Mouse (Mus musculus) embryonic facial prominence, embryonic 14.5 days (tissue): ENCODE measurements around the gene Plac1. TPM values are rescaled to one million over a fixed set of nuclear protein-coding genes. Genes with fewer than 3 reads are reported as not detected.

Source experiments
- ATAC-seq: fragments of 200-750 bp; cut with Nextera tagmentation; 2 replicates; pipeline ENCODE4 v1.8.0; 2017; ENCODE audit warnings: low read depth, moderate number of reproducible peaks, moderate TSS enrichment
- DNase-seq: peaks from one replicate; pipeline ENCODE4 v3.0.0-alpha.2; 2015; ENCODE audit warnings: low spot score
- H3K27ac ChIP-seq: fragments of 300-500 bp; sonication (generic); replicated peaks from 2 replicates; pipeline ENCODE4 v1.5.1; 2014; ENCODE audit warnings: low read depth, mild to moderate bottlenecking, low read length, moderate library complexity
- H3K27me3 ChIP-seq: fragments of 300-500 bp; sonication (generic); replicated peaks from 2 replicates; pipeline ENCODE4 v1.6.1; 2014; ENCODE audit warnings: low read length; ENCODE audit not compliant: control insufficient read depth, insufficient read depth
- H3K36me3 ChIP-seq: fragments of 300-500 bp; sonication (generic); 2 replicates; pipeline ENCODE4 v1.6.1; 2014; ENCODE audit warnings: low read length, mixed read lengths; ENCODE audit not compliant: control insufficient read depth, insufficient read depth
- H3K4me1 ChIP-seq: fragments of 300-500 bp; sonication (generic); 2 replicates; pipeline ENCODE4 v1.6.1; 2014; ENCODE audit warnings: antibody characterized with exemption, low read length; ENCODE audit not compliant: control insufficient read depth, insufficient read depth
- H3K4me2 ChIP-seq: fragments of 300-500 bp; sonication (generic); 2 replicates; pipeline ENCODE4 v1.6.1; 2014; ENCODE audit warnings: low read depth, mild to moderate bottlenecking, low read length, moderate library complexity, mixed read lengths
- H3K4me3 ChIP-seq: fragments of 300-500 bp; sonication (generic); 2 replicates; pipeline ENCODE4 v1.5.1; 2014; ENCODE audit warnings: low read depth, mild to moderate bottlenecking, low read length
- H3K9ac ChIP-seq: fragments of 300-500 bp; sonication (generic); 2 replicates; pipeline ENCODE4 v1.6.1; 2014; ENCODE audit warnings: low read depth, mild to moderate bottlenecking, low read length, moderate library complexity, mixed read lengths
- H3K9me3 ChIP-seq: fragments of 300-500 bp; sonication (generic); 2 replicates; pipeline ENCODE4 v1.6.1; 2016; ENCODE audit warnings: low read length; ENCODE audit not compliant: control insufficient read depth
- WGBS: fragments of 180-500 bp; shearing (Covaris S2); extraction: QIAGEN DNeasy Blood & Tissue Kit; methylation state at CpG from one replicate; pipeline ENCODE4 v1.1.7; 2014; 5-methylcytosine and 5-hydroxymethylcytosine counted together
- polyA plus RNA-seq: library from polyadenylated mRNA; unstranded; fragments of >200 nt; fragmentation: Nextera tagmentation; extraction: Ambion mirVana; gene quantifications from 2 replicates; pipeline ENCODE4 v1.2.1, GENCODE M21; 2014

Gene Plac1
- polyA plus RNA-seq, 1 experiment from 2014 or later, result 13.7 TPM

DNA sequence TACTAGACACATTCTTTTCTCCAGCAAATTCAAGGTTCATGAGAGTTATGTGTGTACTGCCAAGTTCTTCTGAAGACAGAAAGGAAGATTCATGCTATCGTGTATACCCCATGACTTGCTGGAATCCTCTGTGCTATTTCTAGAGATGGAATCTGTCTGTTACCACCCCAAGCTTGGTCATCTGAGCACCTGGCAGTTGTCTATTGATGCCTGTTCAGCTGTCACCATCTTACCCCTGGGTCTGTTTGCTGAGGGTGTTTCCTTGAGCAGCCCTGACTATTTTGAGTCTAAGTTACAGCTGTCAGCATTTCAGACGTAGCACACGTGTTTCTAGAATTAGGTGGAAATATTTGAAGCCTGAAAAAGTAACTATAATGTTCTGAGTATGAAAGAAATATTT, 60.1 kb downstream of the Plac1 start:
- ATAC-seq (no peak), DNase-seq (no peak)
- no peaks in the 10 kb centered on the region for H3K27me3 ChIP-seq
- no peaks in the 10 kb centered on the region for H3K36me3 ChIP-seq
- no peak overlapping the region for H3K4me3 ChIP-seq
- H3K9me3 ChIP-seq, result no peaks in the 10 kb centered on the region
- no peaks in the 10 kb centered on the region for H3K4me1 ChIP-seq
- 55% methylated on average over 3 of the region's 3 CpGs for WGBS
- no peak overlapping the region for H3K4me2 ChIP-seq
- no peak overlapping the region for H3K9ac ChIP-seq
- no peak overlapping the region for H3K27ac ChIP-seq

DNA sequence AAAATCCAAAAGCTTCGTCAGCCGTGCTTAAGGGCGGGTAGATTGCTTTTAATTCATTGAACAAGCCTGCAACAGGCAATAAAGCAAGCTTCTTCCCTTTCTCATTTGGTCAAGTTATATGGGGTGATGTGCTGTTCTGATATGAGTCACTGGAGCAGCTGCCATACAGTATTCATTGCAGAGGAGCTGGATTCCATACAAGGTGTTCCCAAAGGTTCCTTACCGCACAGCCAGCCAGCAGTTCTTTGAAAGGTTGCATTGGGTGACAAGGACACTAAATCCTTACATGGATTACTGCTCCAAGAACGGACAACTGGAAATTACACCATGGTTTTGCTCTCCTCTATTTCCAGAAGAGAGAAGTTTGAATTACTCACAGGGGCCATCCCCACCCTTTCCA, 63.6 kb downstream of the Plac1 start:
- DNase-seq, result no peak
- Histone ChIP-seq H3K4me3 (no peak overlapping the region), H3K27me3 (no peaks in the 10 kb centered on the region), H3K9ac (no peak overlapping the region), H3K27ac (no peak overlapping the region), H3K4me2 (no peak overlapping the region), H3K4me1 (no peaks in the 10 kb centered on the region), H3K36me3 (no peaks in the 10 kb centered on the region), H3K9me3 (no peaks in the 10 kb centered on the region)
- no peak for ATAC-seq
- WGBS, result 84% methylated on average over 5 of the region's 5 CpGs

DNA sequence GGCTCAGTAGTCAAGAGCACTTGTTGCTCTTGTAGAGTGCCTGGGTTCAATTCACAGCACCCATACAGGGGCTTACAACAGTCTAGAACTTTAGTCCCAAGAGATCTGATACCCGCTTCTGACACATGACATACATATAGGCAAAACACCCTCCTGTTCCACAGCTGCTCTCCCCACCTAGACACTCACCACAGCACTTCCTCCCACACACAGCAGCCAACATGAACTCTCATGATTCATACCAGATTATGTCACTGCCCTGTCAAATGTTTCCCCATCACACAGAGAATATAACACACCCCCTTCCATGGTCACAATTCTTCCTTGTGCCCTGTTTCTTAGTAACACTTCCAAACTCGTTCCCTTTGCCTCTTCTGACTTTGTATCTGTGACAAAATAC, 71.3 kb downstream of the Plac1 start:
- Histone ChIP-seq H3K27me3 (no peaks in the 10 kb centered on the region; the same call in 1 of the 2 replicates), H3K27ac (no peak overlapping the region), H3K9me3 (no peaks in the 10 kb centered on the region), H3K36me3 (no peaks in the 10 kb centered on the region), H3K4me1 (no peaks in the 10 kb centered on the region), H3K9ac (no peak overlapping the region), H3K4me3 (no peak overlapping the region), H3K4me2 (no peak overlapping the region)
- 67% methylated on average over 2 of the region's 2 CpGs for WGBS
- ATAC-seq (no peak), DNase-seq (no peak)

DNA sequence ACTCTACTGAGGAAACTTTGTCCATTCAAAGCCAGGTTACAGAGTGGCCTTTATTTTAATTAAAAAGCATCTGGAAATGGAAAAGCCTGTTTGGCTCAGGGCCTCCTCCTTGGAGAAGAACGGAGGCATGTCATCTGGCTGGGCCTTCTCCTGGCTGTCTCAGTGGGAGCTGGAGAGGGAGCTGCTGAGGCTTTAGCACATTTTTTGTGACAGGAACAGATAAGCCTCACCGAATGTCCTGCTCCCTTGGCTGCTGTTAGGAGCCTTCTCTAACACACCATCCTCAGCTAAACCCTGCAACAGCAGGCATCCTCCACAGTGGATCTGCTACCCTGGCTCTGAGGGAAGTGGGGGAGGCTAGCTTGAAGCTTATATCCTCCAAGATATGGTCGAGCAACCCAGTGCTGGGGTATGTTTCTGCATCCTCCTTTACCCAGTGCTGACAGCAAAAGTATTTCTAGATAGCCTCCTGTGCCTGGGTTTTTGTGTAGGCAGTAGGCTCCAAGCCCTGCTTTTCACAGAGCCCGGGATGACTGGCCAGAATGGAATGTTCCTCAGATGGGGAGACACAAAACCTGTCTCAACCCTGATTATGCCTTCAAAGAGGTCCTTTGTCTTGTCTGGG, 72.9 kb downstream of the Plac1 start:
- ATAC-seq, result no peak
- no peaks in the 10 kb centered on the region for H3K36me3 ChIP-seq
- no peak overlapping the region for H3K4me2 ChIP-seq
- no peak overlapping the region for H3K4me3 ChIP-seq
- 0 out of 2 replicates have a peak overlapping the region, but pooled peaks have one; percentile 4 for H3K27ac ChIP-seq
- WGBS, result 53% methylated on average over 4 of the region's 4 CpGs
- no peak overlapping the region for H3K9ac ChIP-seq
- H3K27me3 ChIP-seq, result no peaks in the 10 kb centered on the region; the same call in 1 of the 2 replicates
- no peaks in the 10 kb centered on the region for H3K9me3 ChIP-seq
- H3K4me1 ChIP-seq, result no peaks in the 10 kb centered on the region
- no peak for DNase-seq

DNA sequence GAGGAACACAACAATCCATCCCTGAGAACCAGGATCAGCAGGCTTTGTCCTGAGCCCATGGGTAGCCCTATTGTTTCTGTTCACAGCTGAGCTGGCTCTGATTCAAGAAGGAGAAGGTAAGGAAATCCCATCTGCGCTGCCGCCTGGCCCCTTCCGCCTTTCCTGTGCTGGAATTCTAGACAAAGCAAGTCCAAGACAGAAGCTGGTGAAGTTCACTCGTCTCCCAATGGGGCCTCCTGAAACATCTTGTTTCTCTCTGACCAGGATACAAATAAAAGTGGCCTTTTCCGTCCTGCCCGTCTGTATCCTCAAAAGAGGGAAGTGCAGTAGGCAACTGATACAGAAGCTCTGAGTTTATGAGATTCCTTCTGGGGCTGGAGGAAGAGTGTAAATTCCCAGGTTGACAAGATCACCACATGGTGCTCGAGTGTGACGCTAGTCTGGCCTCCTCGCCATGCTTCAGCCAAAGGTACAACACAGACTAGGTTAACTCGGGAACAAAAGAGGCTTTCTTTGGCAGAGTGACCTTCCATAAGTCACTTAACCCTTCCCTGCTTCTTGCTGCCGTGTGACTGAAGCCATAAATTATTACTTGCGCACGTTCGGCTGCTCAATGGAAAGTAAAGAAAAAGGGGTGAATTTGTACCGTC, 73.5 kb downstream of the Plac1 start:
- H3K27ac ChIP-seq, result peak overlapping the region; percentile 4; the same call in 1 of the 2 replicates
- H3K27me3 ChIP-seq, result no peaks in the 10 kb centered on the region; the same call in 1 of the 2 replicates

DNA sequence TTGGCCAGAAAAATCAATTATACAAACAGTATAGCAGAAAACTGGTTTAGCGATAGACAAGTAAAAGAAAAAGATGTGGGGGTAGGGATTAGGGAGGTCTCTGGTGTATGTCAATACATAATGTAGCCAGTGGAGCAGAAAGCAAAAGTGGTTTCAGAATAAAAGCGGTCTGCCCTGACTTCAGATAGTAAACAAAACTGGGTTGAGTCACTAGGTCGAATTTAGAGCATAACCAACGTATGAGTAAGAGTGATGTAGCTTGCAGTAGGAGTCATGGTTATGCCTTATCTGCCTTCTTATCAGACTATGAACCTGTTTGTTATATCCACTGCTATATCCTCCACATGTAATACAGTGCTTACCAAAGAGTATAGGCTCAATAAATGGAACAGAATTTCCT, 77.3 kb downstream of the Plac1 start:
- 59% methylated on average over 4 of the region's 4 CpGs for WGBS
- no peaks in the 10 kb centered on the region for H3K9me3 ChIP-seq
- no peak overlapping the region for H3K27ac ChIP-seq

More for the DNA sequence above, 73.5 kb downstream of the Plac1 start:
- Histone ChIP-seq H3K4me3 (no peak overlapping the region), H3K4me1 (no peaks in the 10 kb centered on the region; the same call in 1 of the 2 replicates), H3K4me2 (no peak overlapping the region), H3K9me3 (no peaks in the 10 kb centered on the region), H3K9ac (no peak overlapping the region), H3K36me3 (no peaks in the 10 kb centered on the region)
- WGBS, result 48% methylated on average over 15 of the region's 15 CpGs
- ATAC-seq (no peak), DNase-seq (peak; percentile 49)

DNA sequence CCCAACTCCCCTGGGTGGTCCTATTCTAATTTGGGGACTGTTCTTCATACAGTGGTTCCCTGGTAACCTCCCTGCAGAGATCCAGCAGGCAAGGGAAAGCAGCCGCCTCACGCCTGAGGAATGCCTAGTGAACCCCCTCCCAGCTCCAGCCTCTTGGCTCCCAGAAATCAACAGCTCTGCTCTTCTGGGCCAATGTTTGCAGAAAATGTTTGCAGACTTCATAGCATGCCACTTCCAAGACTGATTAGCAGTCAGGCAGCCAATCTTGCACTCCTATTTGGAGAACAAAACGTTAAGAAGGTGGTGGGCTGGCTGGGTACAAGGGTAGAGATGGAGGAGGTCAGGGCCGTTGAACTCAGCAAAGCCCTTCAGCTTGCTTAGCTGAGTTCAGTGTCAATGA, 78.3 kb downstream of the Plac1 start:
- Histone ChIP-seq H3K4me3 (no peak overlapping the region), H3K9me3 (no peaks in the 10 kb centered on the region), H3K27me3 (no peaks in the 10 kb centered on the region; the same call in 1 of the 2 replicates), H3K36me3 (no peaks in the 10 kb centered on the region), H3K4me1 (peaks cover 7% of the 10 kb centered on the region; the same call in 1 of the 2 replicates), H3K27ac (peak overlapping the region; percentile 45; the same call in 1 of the 2 replicates), H3K9ac (no peak overlapping the region), H3K4me2 (no peak overlapping the region)
- WGBS, result 45% methylated on average over 4 of the region's 4 CpGs
- ATAC-seq, result no peak
- peak; percentile 54 for DNase-seq

More for the DNA sequence above, 77.3 kb downstream of the Plac1 start:
- Histone ChIP-seq H3K4me2 (no peak overlapping the region), H3K36me3 (no peaks in the 10 kb centered on the region), H3K4me3 (no peak overlapping the region), H3K4me1 (peaks cover 7% of the 10 kb centered on the region; the same call in 1 of the 2 replicates), H3K27me3 (no peaks in the 10 kb centered on the region; the same call in 1 of the 2 replicates), H3K9ac (no peak overlapping the region)
- DNase-seq (no peak), ATAC-seq (no peak)

DNA sequence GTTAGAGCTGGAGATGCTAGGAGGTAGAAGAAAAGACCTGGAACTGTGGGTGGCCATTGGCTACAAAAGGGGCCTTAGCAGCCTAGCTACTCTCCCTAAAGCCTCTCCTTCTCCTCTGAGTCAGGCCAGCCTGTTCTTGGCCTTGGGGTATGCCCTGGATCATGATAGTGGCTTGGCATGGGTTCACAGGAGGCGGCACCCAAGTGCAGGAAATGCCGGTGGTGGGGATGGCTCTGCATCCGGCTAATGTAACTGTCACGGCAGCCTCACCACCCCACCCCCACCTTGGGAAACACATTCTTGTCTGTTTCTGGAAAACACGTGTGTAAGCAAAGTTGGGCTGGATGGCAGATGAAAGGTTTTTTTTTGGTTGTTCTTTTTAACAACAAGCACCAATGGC, 78.8 kb downstream of the Plac1 start:
- peak; percentile 60 for DNase-seq
- Histone ChIP-seq H3K9me3 (no peaks in the 10 kb centered on the region), H3K36me3 (no peaks in the 10 kb centered on the region), H3K4me2 (no peak overlapping the region), H3K9ac (no peak overlapping the region), H3K4me3 (no peak overlapping the region), H3K27me3 (no peaks in the 10 kb centered on the region), H3K4me1 (peaks cover 7% of the 10 kb centered on the region; the same call in 1 of the 2 replicates), H3K27ac (peak overlapping the region; percentile 45; the same call in 1 of the 2 replicates)
- WGBS, result 45% methylated on average over 5 of the region's 5 CpGs
- ATAC-seq, result 0 out of 2 replicates have a peak, but pooled peaks have one; percentile 37
